Mouse (Mus musculus) cerebellum, postnatal 4 days (tissue): ENCODE measurements at regions not wholly inside any gene's neighbourhood (a gene's known extent, or its start where the extent isn't known, plus 50 kb on each side); places are given as distances from the start of the nearest gene placed in this dataset.
A peak's percentile ranks its signal among the peaks of the same experiment; 100 is the strongest.

Experiments used
- DNase-seq, 2 experiments: peaks; one replicate each; pipeline ENCODE4 v3.0.0; 2022; ENCODE audit warnings: low spot score in 2 of 2, mixed read lengths in 1 of 2

GRCm38 (mm10) chr2:170294657-170295056 is 133.0 kb downstream of the Bcas1 start:
- DNase-seq = no peak

GRCm38 (mm10) chr2:170291841-170292655 is 135.6 kb downstream of the Bcas1 start:
- DNase-seq = no peak

GRCm38 (mm10) chr2:170289378-170289960 is 138.2 kb downstream of the Bcas1 start:
- no peak for DNase-seq

GRCm38 (mm10) chr2:170288787-170289186 is 138.9 kb downstream of the Bcas1 start:
- DNase-seq = no peak

- no peak for DNase-seq
Observed at GRCm38 (mm10) chr2:170288196-170288595, 139.4 kb downstream of the Bcas1 start.

GRCm38 (mm10) chr2:170287301-170287885 is 139.5 kb upstream of the Zfp217 start:
- peak in 1 of 2 experiments; percentile 56 for DNase-seq

- DNase-seq = no peak
Observed at GRCm38 (mm10) chr2:170286773-170287172, 138.9 kb upstream of the Zfp217 start.

GRCm38 (mm10) chr2:170282463-170282862 is 134.6 kb upstream of the Zfp217 start:
- DNase-seq = no peak

- no peak for DNase-seq
Observed at GRCm38 (mm10) chr2:170281311-170282008, 133.6 kb upstream of the Zfp217 start.

GRCm38 (mm10) chr2:170280733-170281132 is 132.8 kb upstream of the Zfp217 start:
- no peak for DNase-seq

- no peak for DNase-seq
Observed at GRCm38 (mm10) chr2:170277896-170278295, 130.0 kb upstream of the Zfp217 start.

- DNase-seq = no peak
Observed at GRCm38 (mm10) chr2:170277182-170277767, 129.4 kb upstream of the Zfp217 start.

- no peak for DNase-seq
Observed at GRCm38 (mm10) chr2:170275687-170276086, 127.8 kb upstream of the Zfp217 start.

GRCm38 (mm10) chr2:170269926-170270577 is 122.1 kb upstream of the Zfp217 start:
- DNase-seq = no peak

- no peak for DNase-seq
Observed at GRCm38 (mm10) chr2:170268080-170268479, 120.2 kb upstream of the Zfp217 start.

- DNase-seq = no peak
Observed at GRCm38 (mm10) chr2:170267152-170267551, 119.2 kb upstream of the Zfp217 start.

- peak in 1 of 2 experiments; percentile 49 for DNase-seq
Observed at GRCm38 (mm10) chr2:170266407-170267101, 118.7 kb upstream of the Zfp217 start.

- no peak for DNase-seq
Observed at GRCm38 (mm10) chr2:170263594-170263993, 115.7 kb upstream of the Zfp217 start.

- no peak for DNase-seq
Observed at GRCm38 (mm10) chr2:170261191-170261590, 113.3 kb upstream of the Zfp217 start.

GRCm38 (mm10) chr2:170259662-170260457 is 112.0 kb upstream of the Zfp217 start:
- DNase-seq = no peak
